Mouse (Mus musculus): ENCODE results near the gene Cpsf3. TPM values are rescaled to one million over a fixed set of nuclear protein-coding genes. Genes with fewer than 3 reads are reported as not detected.

The Cpsf3 gene
- total RNA-seq, 2 experiments from 2014 or later = 43.8 to 54.1 TPM

GRCm38 (mm10) chr12:21321170-21321569 lies 36.0 kb downstream of the Cpsf3 start:
- intact Hi-C loops (cut with DNase I) = no loop called here
- TF ChIP-seq CTCF (IDR thresholded peaks at IDR 0.05) = no peak
- no peak for DNase-seq (ENCODE audit: extremely low spot score in 1 of 2, low spot score in 2 of 2)
- H3K4me3 ChIP-seq = no peak overlapping the region
- no peak overlapping the region for H3K27ac ChIP-seq

GRCm38 (mm10) chr12:21322296-21322695 lies 37.1 kb downstream of the Cpsf3 start:
- no peak for DNase-seq (ENCODE audit: extremely low spot score in 1 of 2, low spot score in 2 of 2)
- Histone ChIP-seq H3K4me3 (no peak overlapping the region), H3K27ac (no peak overlapping the region)
- no peak for TF ChIP-seq CTCF (IDR thresholded peaks at IDR 0.05)
- intact Hi-C loops (cut with DNase I) = no loop called here

- DNase-seq (ENCODE audit: extremely low spot score in 1 of 2, low spot score in 2 of 2) = no peak
- no peak overlapping the region for H3K4me3 ChIP-seq
- TF ChIP-seq CTCF (IDR thresholded peaks at IDR 0.05) = no peak
- intact Hi-C loops (cut with DNase I) = no loop called here
- H3K27ac ChIP-seq = no peak overlapping the region
Measured at GRCm38 (mm10) chr12:21322856-21323255, 37.7 kb downstream of the Cpsf3 start.

GRCm38 (mm10) chr12:21324101-21324500 lies 38.9 kb downstream of the Cpsf3 start:
- Histone ChIP-seq H3K27ac (no peak overlapping the region), H3K4me3 (no peak overlapping the region)
- intact Hi-C loops (cut with DNase I) = no loop called here
- DNase-seq (ENCODE audit: extremely low spot score in 1 of 2, low spot score in 2 of 2) = no peak
- TF ChIP-seq CTCF (IDR thresholded peaks at IDR 0.05) = no peak

GRCm38 (mm10) chr12:21325266-21325665 lies 40.1 kb downstream of the Cpsf3 start:
- H3K27ac ChIP-seq = no peak overlapping the region
- no peak for DNase-seq (ENCODE audit: extremely low spot score in 1 of 2, low spot score in 2 of 2)
- H3K4me3 ChIP-seq = no peak overlapping the region
- intact Hi-C loops (cut with DNase I) = no loop called here
- TF ChIP-seq CTCF (IDR thresholded peaks at IDR 0.05) = no peak

- intact Hi-C loops (cut with DNase I) = no loop called here
- TF ChIP-seq CTCF (IDR thresholded peaks at IDR 0.05) = no peak
- H3K27ac ChIP-seq = no peak overlapping the region
- H3K4me3 ChIP-seq = no peak overlapping the region
- no peak for DNase-seq (ENCODE audit: extremely low spot score in 1 of 2, low spot score in 2 of 2)
Measured at GRCm38 (mm10) chr12:21326325-21326724, 41.1 kb downstream of the Cpsf3 start.

GRCm38 (mm10) chr12:21329661-21330400 lies 44.6 kb downstream of the Cpsf3 start:
- intact Hi-C loops (cut with DNase I) = no loop called here
- Histone ChIP-seq H3K4me3 (no peak overlapping the region), H3K27ac (no peak overlapping the region)
- no peak for DNase-seq (ENCODE audit: extremely low spot score in 1 of 2, low spot score in 2 of 2)
- no peak for TF ChIP-seq CTCF (IDR thresholded peaks at IDR 0.05)

- intact Hi-C loops (cut with DNase I) = no loop called here
- Histone ChIP-seq H3K4me3 (no peak overlapping the region), H3K27ac (peak overlapping the region; percentile 40; the same call in 1 of the 2 replicates)
- no peak; the same call in 1 of the 2 replicates for TF ChIP-seq CTCF (IDR thresholded peaks at IDR 0.05)
- peak; percentile 33 to 43 for DNase-seq (ENCODE audit: extremely low spot score in 1 of 2, low spot score in 2 of 2)
Measured at GRCm38 (mm10) chr12:21330961-21331576, 45.9 kb downstream of the Cpsf3 start.

- H3K27ac ChIP-seq = peak overlapping the region; percentile 40; the same call in 1 of the 2 replicates
- intact Hi-C loops (cut with DNase I) = no loop called here
- DNase-seq (ENCODE audit: extremely low spot score in 1 of 2, low spot score in 2 of 2) = no peak
- TF ChIP-seq CTCF (IDR thresholded peaks at IDR 0.05) = no peak
- no peak overlapping the region for H3K4me3 ChIP-seq
Measured at GRCm38 (mm10) chr12:21331711-21332110, 46.5 kb downstream of the Cpsf3 start.

GRCm38 (mm10) chr12:21333021-21333420 lies 47.8 kb downstream of the Cpsf3 start:
- DNase-seq (ENCODE audit: extremely low spot score in 1 of 2, low spot score in 2 of 2) = no peak
- intact Hi-C loops (cut with DNase I) = no loop called here
- TF ChIP-seq CTCF (IDR thresholded peaks at IDR 0.05) = no peak
- no peak overlapping the region for H3K4me3 ChIP-seq
- no peak overlapping the region for H3K27ac ChIP-seq

- no peak for DNase-seq (ENCODE audit: extremely low spot score in 1 of 2, low spot score in 2 of 2)
- Histone ChIP-seq H3K27ac (no peak overlapping the region), H3K4me3 (no peak overlapping the region)
- TF ChIP-seq CTCF (IDR thresholded peaks at IDR 0.05) = no peak
- intact Hi-C loops (cut with DNase I) = no loop called here
Measured at GRCm38 (mm10) chr12:21333766-21334165, 48.6 kb downstream of the Cpsf3 start.

GRCm38 (mm10) chr12:21335869-21336268 lies 50.7 kb downstream of the Cpsf3 start:
- no peak overlapping the region for H3K27ac ChIP-seq
- no peak for TF ChIP-seq CTCF (IDR thresholded peaks at IDR 0.05)
- H3K4me3 ChIP-seq = no peak overlapping the region
- DNase-seq (ENCODE audit: extremely low spot score in 1 of 2, low spot score in 2 of 2) = peak; percentile 32 to 34
- intact Hi-C loops (cut with DNase I) = no loop called here

- no peak for TF ChIP-seq CTCF (IDR thresholded peaks at IDR 0.05)
- DNase-seq (ENCODE audit: extremely low spot score in 1 of 2, low spot score in 2 of 2) = no peak
- Histone ChIP-seq H3K27ac (no peak overlapping the region), H3K4me3 (no peak overlapping the region)
- intact Hi-C loops (cut with DNase I) = no loop called here
Measured at GRCm38 (mm10) chr12:21337171-21337570, 52.0 kb downstream of the Cpsf3 start.

Data from left cerebral cortex, adult 2 months (tissue).